Mouse (Mus musculus) stomach, postnatal 0 days (tissue): ENCODE results near the gene Als2cr12. TPM values are rescaled to one million over a fixed set of nuclear protein-coding genes. Genes with fewer than 3 reads are reported as not detected.

Source experiments
- ATAC-seq: fragments of 200-750 bp; cut with Nextera tagmentation; 2 replicates; pipeline ENCODE4 v1.8.0; 2017; ENCODE audit not compliant: low FRiP score, low TSS enrichment
- DNase-seq: peaks from one replicate; pipeline ENCODE4 v3.0.0-alpha.2; 2016; ENCODE audit warnings: low spot score
- H3K27ac ChIP-seq: fragments of 300-500 bp; sonication (generic); replicated peaks from 2 replicates; pipeline ENCODE4 v1.5.1; 2014; ENCODE audit warnings: mild to moderate bottlenecking, control low read depth
- H3K27me3 ChIP-seq: fragments of 300-500 bp; sonication (generic); 2 replicates; pipeline ENCODE4 v1.6.1; 2014; ENCODE audit warnings: low read length; ENCODE audit not compliant: control insufficient read depth, insufficient read depth
- H3K36me3 ChIP-seq: fragments of 300-500 bp; sonication (generic); 2 replicates; pipeline ENCODE4 v1.6.1; 2014; ENCODE audit warnings: low read length, mixed read lengths; ENCODE audit not compliant: control insufficient read depth, insufficient read depth
- H3K4me1 ChIP-seq: fragments of 300-500 bp; sonication (generic); replicated peaks from 2 replicates; pipeline ENCODE4 v1.6.1; 2014; ENCODE audit warnings: antibody characterized with exemption; ENCODE audit not compliant: control insufficient read depth, insufficient read depth
- H3K4me2 ChIP-seq: fragments of 300-500 bp; sonication (generic); replicated peaks from 2 replicates; pipeline ENCODE4 v1.6.1; 2014; ENCODE audit warnings: low read depth, mild to moderate bottlenecking, control low read depth, moderate library complexity
- H3K4me3 ChIP-seq: fragments of 300-500 bp; sonication (generic); 2 replicates; pipeline ENCODE4 v1.5.1; 2014; ENCODE audit warnings: low read depth, low read length, control low read depth
- H3K9ac ChIP-seq: fragments of 300-500 bp; sonication (generic); 2 replicates; pipeline ENCODE4 v1.6.1; 2014; ENCODE audit warnings: mild to moderate bottlenecking, low read length, control low read depth, mixed read lengths
- H3K9me3 ChIP-seq: fragments of 300-500 bp; sonication (generic); 2 replicates; pipeline ENCODE4 v1.6.1; 2016; ENCODE audit warnings: low read length; ENCODE audit not compliant: control insufficient read depth
- CTCF ChIP-seq: IDR thresholded peaks from 2 replicates; pipeline ENCODE4 v1.5.1; 2016; ENCODE audit warnings: antibody characterized with exemption, low read depth, mild to moderate bottlenecking, moderate library complexity
- EP300 ChIP-seq: optimal IDR thresholded peaks from 2 replicates; pipeline ENCODE3; 2016; ENCODE audit warnings: antibody characterized with exemption
- WGBS: fragments of 180-500 bp; shearing (Covaris S2); extraction: QIAGEN DNeasy Blood & Tissue Kit; methylation state at CpG from one replicate; pipeline ENCODE4 v1.1.7; 2014; 5-methylcytosine and 5-hydroxymethylcytosine counted together
- polyA plus RNA-seq: library from polyadenylated mRNA; unstranded; fragments of >200 nt; fragmentation: Nextera tagmentation; extraction: Ambion mirVana; gene quantifications from 2 replicates; pipeline ENCODE4 v1.2.1, GENCODE M21; 2015

Gene Als2cr12
- polyA plus RNA-seq, 1 experiment from 2014 or later, result 0.56 TPM

DNA sequence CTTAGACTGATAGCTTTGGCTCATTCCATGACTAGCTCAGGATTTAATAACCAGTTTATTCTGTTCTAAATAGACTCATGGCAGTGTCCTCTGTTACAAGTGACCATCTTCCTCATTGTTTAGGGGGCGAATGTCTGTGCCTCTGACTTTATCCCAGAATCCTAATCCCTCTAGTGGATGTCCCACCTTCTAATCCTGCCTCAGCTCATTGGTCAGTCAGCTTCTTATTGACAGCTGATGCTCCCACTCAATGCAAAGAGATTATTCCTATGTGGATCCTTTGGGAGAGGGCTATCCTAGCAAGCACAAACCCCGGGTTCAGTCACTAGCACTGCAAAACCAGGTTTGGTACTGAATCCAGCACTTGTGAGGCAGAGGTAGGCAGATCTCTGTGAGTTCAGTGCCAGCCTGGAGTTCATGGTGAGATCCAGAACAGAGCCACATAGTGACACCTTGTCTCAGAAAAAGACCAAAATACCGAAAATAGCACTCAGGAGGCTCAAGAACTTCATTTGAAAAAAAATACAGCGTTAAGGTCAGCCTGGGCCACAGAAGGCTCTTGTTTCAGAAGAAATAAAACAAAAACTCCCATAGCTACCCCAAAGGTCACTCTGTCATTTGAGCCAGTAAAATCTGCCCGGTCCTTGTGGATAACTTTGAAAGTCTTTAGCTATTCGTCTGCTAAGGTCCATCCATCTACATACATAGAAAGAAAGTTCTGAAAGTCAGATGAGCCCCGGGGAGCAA is 27.4 kb upstream of the Als2cr12 start:
- no peak overlapping the region; the same call in 1 of the 2 replicates for H3K27ac ChIP-seq
- TF ChIP-seq CTCF, result no peak
- no peak for TF ChIP-seq EP300
- H3K9me3 ChIP-seq, result no peaks in the 10 kb centered on the region
- DNase-seq (no peak), ATAC-seq (no peak)
- H3K4me3 ChIP-seq, result no peak overlapping the region
- H3K4me1 ChIP-seq, result no peaks in the 10 kb centered on the region
- H3K36me3 ChIP-seq, result peaks cover 13% of the 10 kb centered on the region
- H3K9ac ChIP-seq, result 0 out of 2 replicates have a peak overlapping the region, but pooled peaks have one; percentile 13
- no peak overlapping the region for H3K4me2 ChIP-seq
- no peaks in the 10 kb centered on the region for H3K27me3 ChIP-seq
- 67% methylated on average over 7 of the region's 7 CpGs for WGBS

DNA sequence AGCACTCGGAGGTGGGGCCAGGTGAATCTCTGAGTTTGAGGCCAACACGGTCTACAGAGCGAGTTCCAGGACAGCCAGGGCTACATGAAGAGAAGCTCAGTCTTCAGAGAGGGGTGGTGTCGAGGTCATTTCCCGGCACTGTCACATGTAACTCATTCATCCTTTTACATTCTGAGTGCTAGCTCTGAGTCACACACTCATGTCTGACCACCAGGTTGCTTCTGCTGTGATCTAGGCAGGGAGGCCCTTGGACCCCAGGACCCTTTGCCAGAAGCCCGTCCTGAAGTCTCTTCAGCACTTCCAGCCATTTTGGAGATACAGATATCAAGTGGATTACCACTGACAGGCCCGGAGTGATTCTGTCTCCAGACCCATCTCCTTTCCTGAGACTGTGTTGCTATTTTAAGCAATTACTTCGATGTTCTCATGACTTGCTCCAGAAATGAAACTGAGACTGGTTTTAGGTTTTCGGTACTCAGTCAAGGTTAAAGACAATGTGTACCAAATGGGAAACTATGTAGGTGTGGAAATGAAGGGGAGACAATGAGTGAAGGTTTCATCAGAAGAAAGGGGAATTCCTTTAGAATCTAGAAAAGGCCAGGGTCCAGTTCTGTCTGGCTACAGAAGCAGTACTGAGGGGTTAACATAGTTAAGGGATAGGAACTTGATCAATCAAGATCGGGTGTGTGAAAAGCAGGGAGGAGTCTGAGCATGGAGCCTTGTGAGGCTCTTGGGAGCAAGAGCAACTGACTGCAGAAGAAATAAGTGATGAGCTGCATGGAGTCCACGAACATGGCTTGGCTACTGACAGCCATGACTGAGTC is 26.5 kb upstream of the Als2cr12 start:
- no peaks in the 10 kb centered on the region for H3K4me1 ChIP-seq
- H3K27ac ChIP-seq, result no peak overlapping the region
- no peak overlapping the region for H3K4me2 ChIP-seq
- no peak overlapping the region for H3K4me3 ChIP-seq
- H3K36me3 ChIP-seq, result peaks cover 8% of the 10 kb centered on the region
- ATAC-seq (no peak), DNase-seq (no peak)
- no peak overlapping the region for H3K9ac ChIP-seq
- no peaks in the 10 kb centered on the region for H3K27me3 ChIP-seq
- H3K9me3 ChIP-seq, result no peaks in the 10 kb centered on the region
- TF ChIP-seq EP300 (no peak), CTCF (no peak)
- WGBS, result 85% methylated on average over 11 of the region's 11 CpGs

- Histone ChIP-seq H3K4me1 (no peaks in the 10 kb centered on the region), H3K36me3 (peaks cover 2% of the 10 kb centered on the region; the same call in 1 of the 2 replicates), H3K9me3 (no peaks in the 10 kb centered on the region), H3K4me3 (no peak overlapping the region), H3K4me2 (no peak overlapping the region), H3K9ac (no peak overlapping the region), H3K27me3 (no peaks in the 10 kb centered on the region), H3K27ac (no peak overlapping the region)
- DNase-seq, result no peak
- 72% methylated on average over 4 of the region's 4 CpGs for WGBS
- TF ChIP-seq EP300 (no peak), CTCF (no peak)
- no peak for ATAC-seq
Measured at GRCm38 (mm10) chr1:58720988-58721387, 25.2 kb upstream of the Als2cr12 start.

DNA sequence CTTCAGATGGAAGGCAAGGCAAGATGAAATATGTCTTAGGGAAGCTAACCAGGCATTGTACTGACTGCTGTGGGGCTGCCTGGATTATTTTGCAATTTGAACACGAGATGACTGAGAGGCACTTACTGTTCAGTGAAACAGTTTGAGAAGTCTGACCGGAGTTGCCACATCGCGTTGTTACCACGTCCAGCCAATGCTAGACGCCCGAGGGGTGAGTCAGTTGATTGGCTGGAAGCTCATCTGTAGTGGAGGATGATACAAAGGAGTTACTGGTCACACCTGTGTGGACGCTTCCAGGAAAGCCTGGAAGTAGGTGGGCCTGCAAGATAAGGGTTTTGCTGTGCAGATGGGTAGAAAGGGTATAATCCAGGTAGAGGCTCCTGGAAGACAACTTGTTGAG is 24.3 kb upstream of the Als2cr12 start:
- DNase-seq, result no peak
- H3K9me3 ChIP-seq, result no peaks in the 10 kb centered on the region
- no peak for ATAC-seq
- no peak overlapping the region for H3K9ac ChIP-seq
- peaks cover 2% of the 10 kb centered on the region; the same call in 1 of the 2 replicates for H3K36me3 ChIP-seq
- H3K27me3 ChIP-seq, result no peaks in the 10 kb centered on the region
- no peak overlapping the region for H3K4me3 ChIP-seq
- no peak overlapping the region for H3K4me2 ChIP-seq
- H3K4me1 ChIP-seq, result no peaks in the 10 kb centered on the region
- TF ChIP-seq EP300 (no peak), CTCF (no peak)
- no peak overlapping the region for H3K27ac ChIP-seq
- WGBS, result 78% methylated on average over 8 of the region's 8 CpGs

DNA sequence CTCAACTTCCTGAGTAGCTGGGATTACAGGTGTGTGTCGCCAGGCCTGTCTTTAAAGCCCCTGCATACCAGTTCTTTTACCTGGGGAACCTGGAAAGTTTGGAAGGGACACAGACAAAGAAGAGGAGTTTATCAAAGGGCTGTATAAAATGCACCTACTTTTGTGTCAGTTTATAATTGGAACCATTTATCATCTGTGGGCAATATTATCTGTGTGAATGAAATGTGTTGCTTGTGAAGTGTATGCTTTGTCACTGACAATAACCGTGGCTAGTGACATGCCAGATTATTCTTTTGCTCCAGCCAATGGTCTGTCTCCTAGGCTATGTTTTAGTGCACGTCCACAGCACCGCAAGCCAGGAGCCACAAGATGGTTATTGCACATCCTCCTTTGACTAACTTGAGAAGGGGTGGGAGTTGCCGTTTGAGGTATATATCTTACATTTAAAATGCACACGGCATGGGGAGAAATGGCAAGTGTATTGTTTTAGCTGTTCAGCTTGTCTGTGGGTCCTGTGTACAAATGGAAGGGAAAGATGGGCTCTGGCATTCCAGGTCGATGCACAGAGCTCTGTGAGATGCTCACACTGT is 23.7 kb upstream of the Als2cr12 start:
- 81% methylated on average over 7 of the region's 7 CpGs for WGBS
- DNase-seq (no peak), ATAC-seq (no peak)
- TF ChIP-seq CTCF, result no peak
- TF ChIP-seq EP300, result no peak
- no peak overlapping the region for H3K27ac ChIP-seq
- no peaks in the 10 kb centered on the region for H3K4me1 ChIP-seq
- no peak overlapping the region for H3K4me2 ChIP-seq
- peaks cover 2% of the 10 kb centered on the region; the same call in 1 of the 2 replicates for H3K36me3 ChIP-seq
- no peak overlapping the region for H3K4me3 ChIP-seq
- no peak overlapping the region for H3K9ac ChIP-seq
- H3K9me3 ChIP-seq, result no peaks in the 10 kb centered on the region
- H3K27me3 ChIP-seq, result no peaks in the 10 kb centered on the region
